Mouse (Mus musculus): ENCODE results near the gene Gm17387. TPM values are rescaled to one million over a fixed set of nuclear protein-coding genes. Genes with fewer than 3 reads are reported as not detected.

Gm17387 gene
- polyA plus RNA-seq, 1 experiment from 2014 or later = not detected

- H3K9me3 ChIP-seq (replicated peaks; ENCODE audit: low read length) = no peaks in the 10 kb centered on the region
- no peaks in the 10 kb centered on the region for H3K27me3 ChIP-seq (ENCODE audit: insufficient read depth, low read length)
- no peak overlapping the region for H3K9ac ChIP-seq (ENCODE audit: low read depth, low read length)
- H3K4me1 ChIP-seq (replicated peaks; ENCODE audit: insufficient read depth, low read length) = no peaks in the 10 kb centered on the region
- WGBS = 75% methylated on average over 14 of the region's 14 CpGs
- H3K27ac ChIP-seq = no peak overlapping the region
- no peak for TF ChIP-seq CTCF (IDR thresholded peaks at IDR 0.05; ENCODE audit: low read depth)
- DNase-seq (ENCODE audit: low spot score) = no peak
- H3K36me3 ChIP-seq (ENCODE audit: insufficient read depth, low read length) = no peaks in the 10 kb centered on the region
- ATAC-seq (replicated peaks; ENCODE audit: low FRiP score, low read depth) = no peak
- no peak overlapping the region for H3K4me2 ChIP-seq (ENCODE audit: low read length)
- no peak overlapping the region for H3K4me3 ChIP-seq (replicated peaks; ENCODE audit: low read depth, low read length)
Measured at GRCm38 (mm10) chr7:141021489-141022449, 7.2 kb upstream of the Gm17387 start.

- no peak for TF ChIP-seq CTCF (IDR thresholded peaks at IDR 0.05; ENCODE audit: low read depth)
- DNase-seq (ENCODE audit: low spot score) = peak; percentile 34
- Histone ChIP-seq H3K4me1 (replicated peaks; ENCODE audit: insufficient read depth, low read length) (no peaks in the 10 kb centered on the region), H3K27ac (peak overlapping the region; percentile 55; the same call in 1 of the 2 replicates), H3K36me3 (ENCODE audit: insufficient read depth, low read length) (no peaks in the 10 kb centered on the region), H3K9ac (ENCODE audit: low read depth, low read length) (no peak overlapping the region), H3K9me3 (replicated peaks; ENCODE audit: low read length) (no peaks in the 10 kb centered on the region), H3K4me3 (replicated peaks; ENCODE audit: low read depth, low read length) (no peak overlapping the region), H3K4me2 (ENCODE audit: low read length) (no peak overlapping the region), H3K27me3 (ENCODE audit: insufficient read depth, low read length) (no peaks in the 10 kb centered on the region)
- WGBS = 52% methylated on average over 6 of the region's 6 CpGs
- ATAC-seq (replicated peaks; ENCODE audit: low FRiP score, low read depth) = no peak
Measured at GRCm38 (mm10) chr7:141024865-141025838, 3.8 kb upstream of the Gm17387 start.

GRCm38 (mm10) chr7:141026097-141026739 is 2.7 kb upstream of the Gm17387 start:
- Histone ChIP-seq H3K4me1 (replicated peaks; ENCODE audit: insufficient read depth, low read length) (no peaks in the 10 kb centered on the region), H3K36me3 (ENCODE audit: insufficient read depth, low read length) (no peaks in the 10 kb centered on the region), H3K4me3 (replicated peaks; ENCODE audit: low read depth, low read length) (no peak overlapping the region), H3K27me3 (ENCODE audit: insufficient read depth, low read length) (no peaks in the 10 kb centered on the region), H3K27ac (peak overlapping the region; percentile 38; the same call in 1 of the 2 replicates), H3K4me2 (ENCODE audit: low read length) (no peak overlapping the region), H3K9ac (ENCODE audit: low read depth, low read length) (no peak overlapping the region), H3K9me3 (replicated peaks; ENCODE audit: low read length) (no peaks in the 10 kb centered on the region)
- TF ChIP-seq CTCF (IDR thresholded peaks at IDR 0.05; ENCODE audit: low read depth) = no peak
- DNase-seq (ENCODE audit: low spot score) (no peak), ATAC-seq (replicated peaks; ENCODE audit: low FRiP score, low read depth) (no peak)
- 52% methylated on average over 6 of the region's 6 CpGs for WGBS

- DNase-seq (ENCODE audit: low spot score) (no peak), ATAC-seq (replicated peaks; ENCODE audit: low FRiP score, low read depth) (no peak)
- Histone ChIP-seq H3K9me3 (replicated peaks; ENCODE audit: low read length) (no peaks in the 10 kb centered on the region), H3K36me3 (ENCODE audit: insufficient read depth, low read length) (no peaks in the 10 kb centered on the region), H3K27ac (peak overlapping the region; percentile 38; the same call in 1 of the 2 replicates), H3K4me2 (ENCODE audit: low read length) (no peak overlapping the region), H3K9ac (ENCODE audit: low read depth, low read length) (no peak overlapping the region), H3K4me3 (replicated peaks; ENCODE audit: low read depth, low read length) (no peak overlapping the region), H3K27me3 (ENCODE audit: insufficient read depth, low read length) (no peaks in the 10 kb centered on the region), H3K4me1 (replicated peaks; ENCODE audit: insufficient read depth, low read length) (no peaks in the 10 kb centered on the region)
- WGBS = 66% methylated on average over 5 of the region's 5 CpGs
- TF ChIP-seq CTCF (IDR thresholded peaks at IDR 0.05; ENCODE audit: low read depth) = no peak
Measured at GRCm38 (mm10) chr7:141026740-141027098, 2.2 kb upstream of the Gm17387 start.

GRCm38 (mm10) chr7:141030390-141030789 is 1.5 kb downstream of the Gm17387 start:
- Histone ChIP-seq H3K27me3 (ENCODE audit: insufficient read depth, low read length) (no peaks in the 10 kb centered on the region), H3K27ac (no peak overlapping the region), H3K4me2 (ENCODE audit: low read length) (no peak overlapping the region), H3K9ac (ENCODE audit: low read depth, low read length) (no peak overlapping the region), H3K4me3 (replicated peaks; ENCODE audit: low read depth, low read length) (no peak overlapping the region), H3K4me1 (replicated peaks; ENCODE audit: insufficient read depth, low read length) (no peaks in the 10 kb centered on the region), H3K36me3 (ENCODE audit: insufficient read depth, low read length) (no peaks in the 10 kb centered on the region), H3K9me3 (replicated peaks; ENCODE audit: low read length) (no peaks in the 10 kb centered on the region)
- 68% methylated on average over 3 of the region's 3 CpGs for WGBS
- TF ChIP-seq CTCF (IDR thresholded peaks at IDR 0.05; ENCODE audit: low read depth) = no peak
- ATAC-seq (replicated peaks; ENCODE audit: low FRiP score, low read depth) (no peak), DNase-seq (ENCODE audit: low spot score) (no peak)

Measured in kidney, postnatal 0 days (tissue).